Mouse (Mus musculus): Measurements from ENCODE around the gene 1700021F05Rik. TPM values are rescaled to one million over a fixed set of nuclear protein-coding genes. Genes with fewer than 3 reads are reported as not detected.

1700021F05Rik gene
- total and polyA plus RNA-seq, 2 experiments from 2014 or later = 43.0 to 133 TPM

DNA sequence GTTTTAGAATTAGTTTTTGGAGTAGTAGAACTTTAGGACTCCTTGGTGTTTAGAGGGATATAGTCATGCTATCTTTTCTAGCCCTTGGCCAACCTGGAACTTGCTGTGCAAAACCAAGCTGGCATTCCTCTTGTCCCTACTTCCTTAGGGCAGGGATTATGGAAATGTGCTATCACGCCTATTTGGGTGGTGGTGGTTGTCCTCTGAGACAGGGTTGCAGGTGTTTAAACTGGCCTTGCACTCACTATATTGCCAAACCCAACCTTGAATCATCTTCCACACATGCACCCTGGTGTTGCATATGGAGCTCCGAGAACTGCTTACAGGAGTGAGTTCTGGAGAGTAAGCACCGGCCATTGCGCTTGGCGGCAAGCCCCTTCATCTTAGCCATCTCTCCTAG, 58.8 kb downstream of the 1700021F05Rik start:
- no peak for DNase-seq (ENCODE audit: low spot score)
- H3K27ac ChIP-seq (ENCODE audit: low read depth) = no peak overlapping the region
- 93% methylated on average over 5 of the region's 5 CpGs for WGBS
- no peak overlapping the region for H3K4me3 ChIP-seq (ENCODE audit: low read depth, low read length)
- H3K27me3 ChIP-seq (ENCODE audit: control insufficient read depth, insufficient read depth, low read length) = no peaks in the 10 kb centered on the region
- no peak overlapping the region for H3K9ac ChIP-seq (replicated peaks; ENCODE audit: low read depth, low read length)
- TF ChIP-seq EP300 (IDR thresholded peaks at IDR 0.05; ENCODE audit: low read depth) (no peak), CTCF (IDR thresholded peaks at IDR 0.05; ENCODE audit: low read depth) (no peak)
- ATAC-seq (ENCODE audit: insufficient read depth, low read depth) = no peak
- H3K9me3 ChIP-seq (replicated peaks; ENCODE audit: control insufficient read depth, low read length) = no peaks in the 10 kb centered on the region
- peaks cover 21% of the 10 kb centered on the region for H3K4me1 ChIP-seq (ENCODE audit: control insufficient read depth, insufficient read depth)
- H3K4me2 ChIP-seq (ENCODE audit: low read depth, low read length) = no peak overlapping the region
- no peaks in the 10 kb centered on the region for H3K36me3 ChIP-seq (replicated peaks; ENCODE audit: control insufficient read depth, insufficient read depth, low read length)

DNA sequence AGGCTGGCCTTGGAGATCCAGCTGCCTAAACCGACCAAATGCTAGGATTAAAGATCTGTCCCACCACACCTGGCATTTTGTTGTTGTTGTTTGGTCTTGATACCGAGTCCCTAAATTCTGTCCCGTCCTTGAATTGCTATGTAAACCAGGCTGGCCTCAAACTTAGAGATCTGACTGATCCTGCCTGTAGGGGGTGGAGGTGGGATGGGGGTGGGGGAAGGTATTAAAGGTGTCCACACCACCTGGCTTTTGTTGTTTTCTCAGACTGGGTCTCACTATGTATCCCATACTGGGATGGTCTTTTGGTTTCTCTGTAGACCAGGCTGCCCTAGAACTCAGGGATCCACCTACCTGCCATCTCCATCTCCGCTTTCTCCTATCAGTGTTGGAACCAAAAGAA, 59.6 kb downstream of the 1700021F05Rik start:
- Histone ChIP-seq H3K4me2 (ENCODE audit: low read depth, low read length) (no peak overlapping the region), H3K4me1 (ENCODE audit: control insufficient read depth, insufficient read depth) (peaks cover 21% of the 10 kb centered on the region)
- WGBS = 58% methylated on average over 4 of the region's 4 CpGs

DNA sequence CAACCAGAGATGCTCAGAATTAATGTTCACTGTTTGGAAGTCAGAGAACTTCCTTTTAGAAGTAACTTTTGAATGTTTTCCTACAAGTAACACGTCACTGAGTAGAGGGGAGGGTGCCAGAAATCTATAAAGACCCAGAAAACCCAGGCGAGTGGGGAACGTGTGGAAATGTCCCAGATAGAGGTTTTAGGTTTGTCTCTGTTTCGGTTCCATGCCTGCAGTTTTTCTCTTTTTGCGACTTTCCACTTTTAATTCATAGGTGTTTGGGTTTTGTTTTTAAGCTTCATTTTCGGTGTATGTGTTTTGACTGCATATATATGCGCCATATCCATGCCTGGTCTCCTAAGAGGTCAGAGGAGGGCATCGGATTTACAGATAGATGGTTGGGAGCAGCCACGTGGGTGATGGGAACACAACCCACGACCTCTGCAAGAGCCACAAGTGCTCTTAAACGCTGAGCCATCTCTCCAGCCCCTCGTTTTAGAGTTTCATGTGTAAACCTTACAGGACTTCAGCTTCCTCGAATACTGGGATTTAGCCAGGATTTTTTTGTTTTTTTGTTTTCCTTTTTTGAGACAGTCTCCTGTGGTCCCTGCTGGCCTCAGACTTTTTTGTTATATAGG, 60.5 kb downstream of the 1700021F05Rik start:
- Histone ChIP-seq H3K4me3 (ENCODE audit: low read depth, low read length) (peak overlapping the region; percentile 86), H3K4me2 (ENCODE audit: low read depth, low read length) (peak overlapping the region; percentile 97), H3K9ac (replicated peaks; ENCODE audit: low read depth, low read length) (peak overlapping the region; percentile 89), H3K27me3 (ENCODE audit: control insufficient read depth, insufficient read depth, low read length) (no peaks in the 10 kb centered on the region), H3K36me3 (replicated peaks; ENCODE audit: control insufficient read depth, insufficient read depth, low read length) (no peaks in the 10 kb centered on the region), H3K9me3 (replicated peaks; ENCODE audit: control insufficient read depth, low read length) (no peaks in the 10 kb centered on the region), H3K4me1 (ENCODE audit: control insufficient read depth, insufficient read depth) (peaks cover 21% of the 10 kb centered on the region), H3K27ac (ENCODE audit: low read depth) (peak overlapping the region; percentile 92)
- 15% methylated on average over 13 of the region's 13 CpGs for WGBS
- DNase-seq (ENCODE audit: low spot score) (no peak), ATAC-seq (ENCODE audit: insufficient read depth, low read depth) (no peak)
- no peak for TF ChIP-seq EP300 (IDR thresholded peaks at IDR 0.05; ENCODE audit: low read depth)
- TF ChIP-seq CTCF (IDR thresholded peaks at IDR 0.05; ENCODE audit: low read depth) = no peak

More for the DNA sequence above, 59.6 kb downstream of the 1700021F05Rik start:
- Histone ChIP-seq H3K27me3 (ENCODE audit: control insufficient read depth, insufficient read depth, low read length) (no peaks in the 10 kb centered on the region), H3K27ac (ENCODE audit: low read depth) (no peak overlapping the region), H3K9me3 (replicated peaks; ENCODE audit: control insufficient read depth, low read length) (no peaks in the 10 kb centered on the region), H3K4me3 (ENCODE audit: low read depth, low read length) (no peak overlapping the region), H3K9ac (replicated peaks; ENCODE audit: low read depth, low read length) (no peak overlapping the region), H3K36me3 (replicated peaks; ENCODE audit: control insufficient read depth, insufficient read depth, low read length) (no peaks in the 10 kb centered on the region)
- ATAC-seq (ENCODE audit: insufficient read depth, low read depth) = no peak
- TF ChIP-seq CTCF (IDR thresholded peaks at IDR 0.05; ENCODE audit: low read depth) = no peak
- TF ChIP-seq EP300 (IDR thresholded peaks at IDR 0.05; ENCODE audit: low read depth) = no peak
- DNase-seq (ENCODE audit: low spot score) = no peak

DNA sequence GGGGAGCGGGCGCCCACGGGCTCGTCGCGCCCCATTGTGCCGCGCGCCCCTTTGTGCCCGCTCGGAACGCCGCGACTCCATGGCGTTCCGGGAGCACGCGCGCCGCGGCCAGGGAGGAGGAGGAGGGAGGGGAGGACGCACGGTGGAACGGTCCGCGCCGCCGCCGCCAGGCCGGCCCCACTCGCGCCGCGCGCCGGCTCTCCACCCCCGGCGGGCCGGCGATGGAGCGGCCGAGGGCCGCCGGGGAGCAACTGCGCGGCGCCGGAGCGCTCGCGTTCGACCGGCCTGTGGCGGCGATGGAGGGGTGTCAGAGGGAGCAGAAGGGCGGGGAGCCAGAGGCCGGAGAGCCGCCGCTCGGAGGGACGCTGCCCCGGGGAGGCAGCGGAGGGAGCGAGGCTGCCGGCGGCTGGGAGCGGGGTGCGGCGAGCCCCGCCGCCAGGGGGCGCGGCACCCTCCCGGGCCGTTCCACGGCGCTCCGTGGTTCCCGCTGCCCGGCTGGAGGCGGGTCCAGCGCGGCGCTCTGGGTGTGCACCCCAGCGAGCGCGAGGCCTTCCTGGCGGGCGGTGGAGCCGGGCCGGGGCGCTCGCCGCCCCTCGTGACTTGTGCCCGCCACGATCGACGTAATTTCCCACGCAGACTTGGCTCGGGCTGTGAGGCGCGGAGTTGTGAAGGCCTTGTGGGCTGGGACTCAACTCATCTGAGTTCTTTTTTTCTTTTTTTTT, 61.2 kb downstream of the 1700021F05Rik start:
- 0 out of 2 replicates have a peak, but pooled peaks have one; percentile 36 for TF ChIP-seq EP300 (IDR thresholded peaks at IDR 0.05; ENCODE audit: low read depth)
- TF ChIP-seq CTCF (IDR thresholded peaks at IDR 0.05; ENCODE audit: low read depth) = peak; percentile 23; the same call in 1 of the 2 replicates
- WGBS = under 1% methylated on average over 64 of the region's 103 CpGs
- Histone ChIP-seq H3K9me3 (replicated peaks; ENCODE audit: control insufficient read depth, low read length) (no peaks in the 10 kb centered on the region), H3K4me3 (ENCODE audit: low read depth, low read length) (peak overlapping the region; percentile 86), H3K4me2 (ENCODE audit: low read depth, low read length) (peak overlapping the region; percentile 97), H3K36me3 (replicated peaks; ENCODE audit: control insufficient read depth, insufficient read depth, low read length) (no peaks in the 10 kb centered on the region), H3K9ac (replicated peaks; ENCODE audit: low read depth, low read length) (peak overlapping the region; percentile 89), H3K27ac (ENCODE audit: low read depth) (peak overlapping the region; percentile 92), H3K27me3 (ENCODE audit: control insufficient read depth, insufficient read depth, low read length) (no peaks in the 10 kb centered on the region), H3K4me1 (ENCODE audit: control insufficient read depth, insufficient read depth) (peaks cover 21% of the 10 kb centered on the region)
- ATAC-seq (ENCODE audit: insufficient read depth, low read depth) (peak; percentile 81), DNase-seq (ENCODE audit: low spot score) (peak; percentile 82)

DNA sequence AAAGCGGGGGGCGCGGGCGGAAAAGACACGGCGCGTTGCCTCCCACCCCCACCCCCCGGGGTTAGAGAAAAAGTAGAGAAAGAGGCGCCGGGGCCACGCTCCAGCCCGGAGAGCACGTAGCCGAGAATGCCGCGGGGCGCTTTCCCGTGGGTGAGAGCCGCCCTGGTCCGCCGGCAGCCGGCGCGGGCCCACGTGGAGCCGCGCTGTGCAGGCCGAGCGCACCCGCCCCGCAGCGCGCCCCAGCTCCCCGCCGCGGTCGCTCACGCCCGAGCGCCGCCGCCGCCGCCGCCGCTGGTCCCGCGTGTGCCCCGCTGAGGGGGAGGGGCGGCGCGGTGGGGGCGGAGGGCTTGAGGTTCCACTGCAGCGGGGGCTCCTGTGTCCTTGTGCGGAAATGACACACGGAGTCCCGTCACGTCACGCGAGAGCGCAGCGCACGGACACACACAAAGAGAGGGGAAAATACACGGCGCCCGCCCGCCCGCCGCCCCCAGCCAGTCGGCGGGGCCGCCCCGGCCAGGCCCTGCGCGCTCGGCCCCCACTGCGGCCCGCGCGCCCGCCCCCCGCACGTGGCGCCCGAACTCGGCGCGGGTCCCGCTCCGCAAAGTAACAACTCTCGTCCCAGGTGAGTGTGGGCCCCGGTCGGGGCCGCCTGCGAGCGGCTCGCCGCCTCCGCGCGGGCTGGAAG, 61.9 kb downstream of the 1700021F05Rik start, which contains the start of gene Bend3:
Bend3 (plus strand) TSS at position 81 of the 685 bp plus-strand sequence.
- Histone ChIP-seq H3K4me2 (ENCODE audit: low read depth, low read length) (peak within 1 kb of the TSS; percentile 97), H3K36me3 (replicated peaks; ENCODE audit: control insufficient read depth, insufficient read depth, low read length) (no peaks in the 10 kb centered on the region), H3K4me3 (ENCODE audit: low read depth, low read length) (peak within 1 kb of the TSS; percentile 86), H3K9me3 (replicated peaks; ENCODE audit: control insufficient read depth, low read length) (no peaks in the 10 kb centered on the region), H3K27me3 (ENCODE audit: control insufficient read depth, insufficient read depth, low read length) (no peaks in the 10 kb centered on the region), H3K4me1 (ENCODE audit: control insufficient read depth, insufficient read depth) (peaks cover 16% of the 10 kb centered on the region), H3K9ac (replicated peaks; ENCODE audit: low read depth, low read length) (peak within 1 kb of the TSS; percentile 89), H3K27ac (ENCODE audit: low read depth) (peak within 1 kb of the TSS; percentile 92)
- peak; percentile 43 for ATAC-seq (ENCODE audit: insufficient read depth, low read depth)
- WGBS = 4% methylated on average over 53 of the region's 101 CpGs
- no peak for TF ChIP-seq EP300 (IDR thresholded peaks at IDR 0.05; ENCODE audit: low read depth)
- DNase-seq (ENCODE audit: low spot score) = peak; percentile 18
